Mouse (Mus musculus): Measurements from ENCODE around the gene Olfr1183. TPM values are rescaled to one million over a fixed set of nuclear protein-coding genes. Genes with fewer than 3 reads are reported as not detected.

Gene Olfr1183
- polyA plus RNA-seq, 1 experiment from 2014 or later: not detected

Other genes starting within 250 kb of the Olfr1183 start
- gene Olfr1170, start 226.5 kb upstream of the Olfr1183 start, polyA plus RNA-seq (2014; fragmentation: Nextera tagmentation; extraction: Ambion mirVana): not detected in 2 replicates
- not detected in 2 replicates for gene Olfr1173, start 175.0 kb upstream of the Olfr1183 start, polyA plus RNA-seq (2014; fragmentation: Nextera tagmentation; extraction: Ambion mirVana)
- not detected in 2 replicates for gene Olfr1174-ps, start 139.7 kb upstream of the Olfr1183 start, polyA plus RNA-seq (2014; fragmentation: Nextera tagmentation; extraction: Ambion mirVana)
- gene Olfr1175-ps, start 127.7 kb upstream of the Olfr1183 start, polyA plus RNA-seq (2014; fragmentation: Nextera tagmentation; extraction: Ambion mirVana): not detected in 2 replicates
- gene Olfr1176, start 118.1 kb upstream of the Olfr1183 start, polyA plus RNA-seq (2014; fragmentation: Nextera tagmentation; extraction: Ambion mirVana): not detected in 2 replicates
- not detected in 2 replicates for gene Olfr1177-ps, start 108.4 kb upstream of the Olfr1183 start, polyA plus RNA-seq (2014; fragmentation: Nextera tagmentation; extraction: Ambion mirVana)
- gene Olfr1178, start 67.8 kb upstream of the Olfr1183 start, polyA plus RNA-seq (2014; fragmentation: Nextera tagmentation; extraction: Ambion mirVana): not detected in 2 replicates
- gene Olfr1179, start 48.4 kb upstream of the Olfr1183 start, polyA plus RNA-seq (2014; fragmentation: Nextera tagmentation; extraction: Ambion mirVana): not detected in 2 replicates
- not detected in 2 replicates for gene Olfr1180, start 35.7 kb upstream of the Olfr1183 start, polyA plus RNA-seq (2014; fragmentation: Nextera tagmentation; extraction: Ambion mirVana)
- not detected in 2 replicates for gene Olfr1181, start 28.7 kb upstream of the Olfr1183 start, polyA plus RNA-seq (2014; fragmentation: Nextera tagmentation; extraction: Ambion mirVana)
- gene Gm13757, start 5.7 kb upstream of the Olfr1183 start, polyA plus RNA-seq (2014; fragmentation: Nextera tagmentation; extraction: Ambion mirVana): not detected in 2 replicates
- gene Olfr1184, start 28.7 kb downstream of the Olfr1183 start, polyA plus RNA-seq (2014; fragmentation: Nextera tagmentation; extraction: Ambion mirVana): not detected in 2 replicates
- gene Olfr1185-ps1, start 38.5 kb downstream of the Olfr1183 start, polyA plus RNA-seq (2014; fragmentation: Nextera tagmentation; extraction: Ambion mirVana): not detected in 2 replicates
- gene Olfr1186, start 63.7 kb downstream of the Olfr1183 start, polyA plus RNA-seq (2014; fragmentation: Nextera tagmentation; extraction: Ambion mirVana): not detected in 2 replicates
- gene Olfr1188, start 102.1 kb downstream of the Olfr1183 start, polyA plus RNA-seq (2014; fragmentation: Nextera tagmentation; extraction: Ambion mirVana): not detected in 2 replicates
- not detected in 2 replicates for gene Olfr1189, start 131.6 kb downstream of the Olfr1183 start, polyA plus RNA-seq (2014; fragmentation: Nextera tagmentation; extraction: Ambion mirVana)
- gene Olfr1191-ps1, start 185.7 kb downstream of the Olfr1183 start, polyA plus RNA-seq (2014; fragmentation: Nextera tagmentation; extraction: Ambion mirVana): not detected in 2 replicates
- gene Olfr1192-ps1, start 193.6 kb downstream of the Olfr1183 start, polyA plus RNA-seq (2014; fragmentation: Nextera tagmentation; extraction: Ambion mirVana): not detected in 2 replicates
- not detected in 2 replicates for gene Olfr1193, start 220.8 kb downstream of the Olfr1183 start, polyA plus RNA-seq (2014; fragmentation: Nextera tagmentation; extraction: Ambion mirVana)
- not detected in 2 replicates for gene Olfr1195, start 234.3 kb downstream of the Olfr1183 start, polyA plus RNA-seq (2014; fragmentation: Nextera tagmentation; extraction: Ambion mirVana)
- gene Olfr1196, start 249.7 kb downstream of the Olfr1183 start, polyA plus RNA-seq (2014; fragmentation: Nextera tagmentation; extraction: Ambion mirVana): not detected in 2 replicates

Data from neural tube, embryonic 14.5 days (tissue).